ENCODE assay signal across 11 mouse cellular contexts in genomic region chr12:91774811-91775284, GRCm38 (mm10). TPM values are rescaled to one million over a fixed set of nuclear protein-coding genes. Genes with fewer than 3 reads are reported as not detected.
DNase-seq lines count a peak whose midpoint lies in the region; ATAC-seq and TF ChIP-seq lines count a peak whose summit lies in the region.
"Had no signal": no experiment of that assay in that cellular context is flagged by ENCODE, and none has a peak within 500 bp of the region (broad histone marks: within the 10 kb centered on the region; RNA-seq: fewer than 3 reads in every experiment).

No protein-coding gene starts in this region.

- H3K4me3 ChIP-seq in midbrain, postnatal 0 days (ENCODE audit: low read depth, low read length), result no peak overlapping the region
- H3K4me3 ChIP-seq in midbrain, embryonic 10.5 days, result no peak overlapping the region
- no peak overlapping the region for H3K4me3 ChIP-seq in olfactory bulb, adult 2 months (ENCODE audit: insufficient read depth, low read depth, low read length)
- H3K4me3 ChIP-seq: erythroblast, embryonic 14.5 days had no signal

- no peaks in the 10 kb centered on the region for H3K36me3 ChIP-seq in midbrain, postnatal 0 days (ENCODE audit: insufficient read depth, low read length)
- 0 out of 2 replicates have a peak, but pooled peaks cover 6% of the 10 kb centered on the region for H3K36me3 ChIP-seq in midbrain, embryonic 10.5 days

- no peaks in the 10 kb centered on the region for H3K9me3 ChIP-seq in midbrain, postnatal 0 days (ENCODE audit: low read length)
- no peaks in the 10 kb centered on the region for H3K9me3 ChIP-seq in midbrain, embryonic 10.5 days (replicated peaks)

- peak; percentile 45 for DNase-seq in adrenal gland, postnatal 14 days
- no peak for DNase-seq in adrenal gland, adult 8-10 months
- DNase-seq in midbrain, postnatal 0 days (ENCODE audit: low spot score), result peak; percentile 56
- DNase-seq in midbrain, embryonic 10.5 days (ENCODE audit: low spot score), result no peak
- peak; percentile 67 for DNase-seq in gonadal fat pad, adult 2 months (ENCODE audit: low read depth)
- no peak for DNase-seq in ovary, postnatal 36 days (ENCODE audit: low spot score)
- no peak for DNase-seq in neural tube, embryonic 10.5 days (ENCODE audit: extremely low spot score, low spot score)
- DNase-seq: kidney, postnatal 25 days; thymus, postnatal 36 days had no signal

- 69% methylated on average over 8 of the region's 8 CpGs for whole genome bisulfite sequencing in midbrain, postnatal 0 days
- WGBS in midbrain, embryonic 10.5 days, result 83% methylated on average over 8 of the region's 8 CpGs
- WGBS in olfactory bulb, adult 2 months, result 29% methylated on average over 8 of the region's 8 CpGs

- H3K4me2 ChIP-seq in midbrain, postnatal 0 days (ENCODE audit: low read depth, low read length, poor library complexity, severe bottlenecking), result no peak overlapping the region

- ATAC-seq in midbrain, postnatal 0 days (ENCODE audit: low FRiP score), result no peak

- H3K27me3 ChIP-seq in midbrain, postnatal 0 days (ENCODE audit: insufficient read depth, low read length), result 0 out of 2 replicates have a peak, but pooled peaks cover 3% of the 10 kb centered on the region
- peaks cover 19% of the 10 kb centered on the region for H3K27me3 ChIP-seq in midbrain, embryonic 10.5 days (ENCODE audit: low read depth, poor library complexity, severe bottlenecking)

- H3K9ac ChIP-seq in midbrain, postnatal 0 days (replicated peaks; ENCODE audit: low read length, poor library complexity, severe bottlenecking), result no peak overlapping the region

- H3K27ac ChIP-seq in midbrain, postnatal 0 days (ENCODE audit: low read depth, low read length), result no peak overlapping the region
- H3K27ac ChIP-seq in midbrain, embryonic 10.5 days (replicated peaks), result no peak overlapping the region
- peak overlapping the region; percentile 11 for H3K27ac ChIP-seq in olfactory bulb, adult 2 months (ENCODE audit: insufficient read depth, low read depth, low read length)

- TF ChIP-seq CTCF in midbrain, postnatal 0 days (IDR thresholded peaks at IDR 0.05), result no peak
- no peak for TF ChIP-seq CTCF in olfactory bulb, adult 2 months (IDR thresholded peaks at IDR 0.05; ENCODE audit: insufficient read depth, low read depth, low read length)

- H3K4me1 ChIP-seq in midbrain, postnatal 0 days (ENCODE audit: insufficient read depth, low read length), result no peaks in the 10 kb centered on the region
- H3K4me1 ChIP-seq in midbrain, embryonic 10.5 days, result peaks cover 16% of the 10 kb centered on the region
- H3K4me1 ChIP-seq in olfactory bulb, adult 2 months (ENCODE audit: control insufficient read depth, insufficient read depth, low read length), result peaks cover 11% of the 10 kb centered on the region

- no peak for TF ChIP-seq POLR2A in olfactory bulb, adult 2 months (IDR thresholded peaks at IDR 0.05; ENCODE audit: insufficient read depth, low read depth, low read length)

RNA-seq across cellular contexts. Expression of gene Ston2, which starts 13.3 kb away (rescaled TPM):
- total RNA-seq in adrenal gland, postnatal 14 days (2021), result 6.4 and 10.1 TPM in 2 replicates
- 10 to 100 TPM in 1 of 4 experiments, 1 to 10 TPM in 3; 4.6 to 10.7 (median 7.1) TPM for total RNA-seq in adrenal gland, adult 8-10 months (2022)
- total RNA-seq in midbrain, postnatal 0 days (2014; rRNA removed), result 9.4 and 16.8 TPM in 2 replicates
- polyA plus RNA-seq in midbrain, postnatal 0 days (2015; fragmentation: Nextera tagmentation; extraction: Ambion mirVana), result 5.6 and 7.4 TPM in 2 replicates
- polyA plus RNA-seq in midbrain, embryonic 10.5 days (2016; fragmentation: Nextera tagmentation; extraction: Ambion mirVana), result 9.4 and 9.9 TPM in 2 replicates
- 13.9 and 14.6 TPM in 2 replicates for polyA plus RNA-seq in gonadal fat pad, adult 2 months (2012; rRNA removed)
- polyA plus RNA-seq in olfactory bulb, adult 2 months (2012; ENCODE audit: insufficient read depth, insufficient read length, low replicate concordance, missing spikeins), result not detected in 2 replicates

Comparison
In these comparisons a context has a peak if more than half of its experiments do, and no peak if none do; other contexts are left out.
1. DNase-seq: peak in adrenal gland, postnatal 14 days (single experiment), midbrain, postnatal 0 days (single experiment) and gonadal fat pad, adult 2 months (single experiment); none in adrenal gland, adult 8-10 months (single experiment), midbrain, embryonic 10.5 days (single experiment), ovary, postnatal 36 days (single experiment) and neural tube, embryonic 10.5 days (single experiment).